Mouse (Mus musculus) c-Kit-positive CD71-positive TER-119-positive erythroid progenitor cells, embryonic 14.5 days (primary cell): Measurements from ENCODE around the gene Nrbf2.

ENCODE experiments used
- DNase-seq: peaks from one replicate; pipeline ENCODE4 v3.0.0-alpha.2; 2013; ENCODE audit warnings: low spot score

Gene Nrbf2

GRCm38 (mm10) chr10:67285176-67285814, at the start of gene Nrbf2:
TSS of gene Nrbf2 (minus strand) at chr10:67285305.
- peak; percentile 90 for DNase-seq

GRCm38 (mm10) chr10:67330580-67330979, 45.5 kb upstream of the Nrbf2 start:
- no peak for DNase-seq

GRCm38 (mm10) chr10:67329661-67330060, 44.6 kb upstream of the Nrbf2 start:
- no peak for DNase-seq

GRCm38 (mm10) chr10:67328208-67328607, 43.1 kb upstream of the Nrbf2 start:
- DNase-seq, result no peak

GRCm38 (mm10) chr10:67324036-67324435, 38.9 kb upstream of the Nrbf2 start:
- DNase-seq, result no peak

GRCm38 (mm10) chr10:67321396-67321795, 36.3 kb upstream of the Nrbf2 start:
- DNase-seq, result no peak

- DNase-seq, result no peak
Observed at GRCm38 (mm10) chr10:67320207-67320859, 35.2 kb upstream of the Nrbf2 start.

GRCm38 (mm10) chr10:67319016-67319725, 34.1 kb upstream of the Nrbf2 start:
- DNase-seq, result no peak

- DNase-seq, result no peak
Observed at GRCm38 (mm10) chr10:67317931-67318460, 32.9 kb upstream of the Nrbf2 start.

- peak; percentile 58 for DNase-seq
Observed at GRCm38 (mm10) chr10:67314811-67315435, 29.8 kb upstream of the Nrbf2 start.

- no peak for DNase-seq
Observed at GRCm38 (mm10) chr10:67312456-67312855, 27.4 kb upstream of the Nrbf2 start.

- peak; percentile 42 for DNase-seq
Observed at GRCm38 (mm10) chr10:67311277-67311959, 26.3 kb upstream of the Nrbf2 start.

- no peak for DNase-seq
Observed at GRCm38 (mm10) chr10:67309483-67310138, 24.5 kb upstream of the Nrbf2 start.

GRCm38 (mm10) chr10:67302340-67302739, 17.2 kb upstream of the Nrbf2 start:
- no peak for DNase-seq

- no peak for DNase-seq
Observed at GRCm38 (mm10) chr10:67301046-67301445, 15.9 kb upstream of the Nrbf2 start.

- no peak for DNase-seq
Observed at GRCm38 (mm10) chr10:67299285-67299684, 14.2 kb upstream of the Nrbf2 start.

GRCm38 (mm10) chr10:67298856-67299255, 13.8 kb upstream of the Nrbf2 start:
- no peak for DNase-seq

- no peak for DNase-seq
Observed at GRCm38 (mm10) chr10:67297175-67297855, 12.2 kb upstream of the Nrbf2 start.

- DNase-seq, result no peak
Observed at GRCm38 (mm10) chr10:67296482-67297152, 11.5 kb upstream of the Nrbf2 start.

- DNase-seq, result no peak
Observed at GRCm38 (mm10) chr10:67295938-67296466, 10.9 kb upstream of the Nrbf2 start.
